Mouse (Mus musculus) limb, embryonic 11.5 days (tissue): ENCODE measurements around the gene Iqsec1. TPM values are rescaled to one million over a fixed set of nuclear protein-coding genes. Genes with fewer than 3 reads are reported as not detected.

Experiments used
- microRNA-seq: library from miRNA; unstranded; fragments of <30 nt; microRNA quantifications from one replicate; pipeline ENCODE4, GENCODE M21; 2016
- polyA plus RNA-seq: library from polyadenylated mRNA; unstranded; fragments of >200 nt; fragmentation: Nextera tagmentation; extraction: Ambion mirVana; gene quantifications from 2 replicates; pipeline ENCODE4 v1.2.1, GENCODE M21; 2014

Iqsec1 gene
- polyA plus RNA-seq, 1 experiment from 2014 or later, result 8.5 TPM

Small RNA genes lying within 50 kb of the gene (microRNA-seq; reads per million reads assigned to microRNA genes)
- gene Gm24816, result not detected

Other genes starting within 250 kb of the Iqsec1 start
- 4.3 and 4.4 TPM in 2 replicates for gene Nup210, start 128.1 kb upstream of the Iqsec1 start, polyA plus RNA-seq
- gene Hdac11, start 168.0 kb upstream of the Iqsec1 start, polyA plus RNA-seq, result 13.8 and 14.3 TPM in 2 replicates
- gene Fbln2, start 223.8 kb upstream of the Iqsec1 start, polyA plus RNA-seq, result 78.7 and 79.9 TPM in 2 replicates